Mouse (Mus musculus): ENCODE results near the gene F11.

Gene F11

DNA sequence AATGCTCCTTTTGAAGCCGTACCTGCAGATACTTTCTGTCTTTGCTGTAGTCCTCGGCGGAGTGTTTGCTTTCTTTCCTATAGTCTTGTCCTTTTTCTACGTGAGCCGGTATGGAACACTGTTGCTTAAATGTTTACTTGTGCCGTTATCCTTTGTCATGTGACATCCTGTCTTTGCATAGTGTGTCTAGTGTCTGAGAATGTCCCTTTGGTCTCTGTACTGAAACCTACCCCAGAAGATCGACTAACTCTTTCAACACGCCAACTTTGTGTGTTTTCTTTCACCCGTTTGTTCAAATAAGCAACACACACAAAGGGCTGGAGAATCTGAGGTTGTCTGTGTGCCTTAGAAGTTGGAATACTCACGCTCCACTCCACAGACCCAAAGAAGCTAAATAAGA lies at the start of gene F11:
F11 (minus strand) TSS at position 112 of the 400 bp plus-strand sequence.
- DNase-seq (ENCODE audit: low read depth): no peak

DNA sequence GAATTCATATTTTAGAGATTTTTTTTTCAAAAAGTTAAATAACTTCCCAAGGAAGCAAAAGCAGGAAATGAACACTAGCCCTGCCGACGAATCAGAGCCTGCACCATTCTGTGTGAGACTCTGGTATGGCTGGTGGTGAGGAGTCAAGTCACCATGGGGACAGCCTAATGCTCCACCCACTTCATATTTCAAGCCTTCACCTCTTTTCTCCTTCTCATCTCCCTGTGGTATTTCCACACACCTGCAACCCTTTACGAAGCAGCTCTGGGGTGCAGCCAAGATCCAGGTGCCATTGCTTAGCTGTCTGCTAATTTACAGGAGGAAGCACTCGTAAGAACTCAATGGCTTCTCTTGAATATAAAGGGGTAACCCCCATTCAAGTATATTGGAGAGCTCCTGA lies 49.1 kb upstream of the F11 start:
- DNase-seq (ENCODE audit: low read depth): no peak

GRCm38 (mm10) chr8:45308366-45308765 lies 46.5 kb upstream of the F11 start, which contains the start of gene Gm45753:
Gm45753 (minus strand) TSS chr8:45308466.
- DNase-seq (ENCODE audit: low read depth): no peak

DNA sequence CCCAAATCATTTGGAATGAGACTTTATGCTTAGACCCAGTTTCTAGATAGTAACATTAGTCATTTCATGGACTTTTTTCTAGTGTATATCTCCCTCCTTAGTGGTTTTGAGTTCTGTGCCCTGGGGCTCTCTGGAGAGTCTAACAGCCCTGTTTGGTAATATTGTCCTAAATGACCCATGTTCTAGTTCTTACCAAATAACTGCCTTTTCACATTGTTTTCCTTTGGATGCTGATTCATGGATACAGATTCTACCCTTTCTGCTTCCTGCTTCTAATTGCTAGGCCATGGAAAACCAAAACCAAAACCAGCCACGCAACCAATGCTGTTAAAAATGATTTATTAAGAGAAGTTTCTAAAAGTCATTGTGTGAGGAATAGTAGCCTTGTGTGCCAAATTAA lies 43.6 kb upstream of the F11 start:
- peak; percentile 13 for DNase-seq (ENCODE audit: low read depth)

- DNase-seq (ENCODE audit: low read depth): no peak
Measured at GRCm38 (mm10) chr8:45304354-45304753, 42.5 kb upstream of the F11 start.

DNA sequence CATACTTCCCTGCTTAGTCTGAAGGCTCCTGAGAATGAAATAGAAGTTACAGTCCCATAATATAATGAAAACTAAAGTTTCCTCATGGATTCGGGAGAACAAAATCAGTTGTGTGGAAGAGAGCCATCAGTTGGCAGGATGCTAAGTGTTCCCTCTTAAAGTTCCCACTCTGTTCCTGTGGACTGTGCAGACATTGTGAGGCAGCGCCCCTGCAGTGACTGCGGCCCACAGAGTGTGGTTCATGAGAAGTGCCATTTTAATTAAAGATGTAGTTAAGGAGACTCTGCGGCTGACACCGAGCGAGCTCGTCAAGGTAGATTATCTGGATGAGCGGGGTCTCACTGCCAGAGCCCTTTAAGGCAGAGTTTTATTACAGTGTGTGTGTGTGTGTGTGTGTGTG lies 40.6 kb upstream of the F11 start:
- DNase-seq (ENCODE audit: low read depth): no peak

DNA sequence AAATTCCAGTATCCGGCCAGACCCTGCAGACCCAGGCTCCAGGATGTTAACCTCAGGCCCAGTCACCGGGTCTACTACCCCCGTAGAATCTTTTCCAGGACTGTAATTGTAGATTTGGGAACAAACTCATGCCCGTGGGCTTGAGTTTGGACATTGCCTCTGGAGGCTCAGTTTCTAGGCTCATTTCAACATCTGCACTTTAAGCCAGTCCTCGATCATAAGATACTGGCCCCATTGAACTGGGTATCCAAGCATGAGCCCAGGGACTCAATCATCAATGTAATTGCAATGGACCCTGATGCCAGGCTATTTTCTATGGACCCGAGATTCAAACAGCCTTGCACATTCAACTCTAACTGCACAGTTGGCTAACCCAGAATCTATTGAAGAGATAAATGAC lies 33.4 kb upstream of the F11 start:
- DNase-seq (ENCODE audit: low read depth): no peak

GRCm38 (mm10) chr8:45294687-45295086 lies 32.9 kb upstream of the F11 start, which contains the start of gene Klkb1:
Klkb1 (minus strand) TSS chr8:45294859.
- no peak for DNase-seq (ENCODE audit: low read depth)

- DNase-seq (ENCODE audit: low read depth): no peak
Measured at GRCm38 (mm10) chr8:45291790-45292189, 30.0 kb upstream of the F11 start.

GRCm38 (mm10) chr8:45281630-45282029 lies 19.8 kb upstream of the F11 start:
- DNase-seq (ENCODE audit: low read depth): no peak

DNA sequence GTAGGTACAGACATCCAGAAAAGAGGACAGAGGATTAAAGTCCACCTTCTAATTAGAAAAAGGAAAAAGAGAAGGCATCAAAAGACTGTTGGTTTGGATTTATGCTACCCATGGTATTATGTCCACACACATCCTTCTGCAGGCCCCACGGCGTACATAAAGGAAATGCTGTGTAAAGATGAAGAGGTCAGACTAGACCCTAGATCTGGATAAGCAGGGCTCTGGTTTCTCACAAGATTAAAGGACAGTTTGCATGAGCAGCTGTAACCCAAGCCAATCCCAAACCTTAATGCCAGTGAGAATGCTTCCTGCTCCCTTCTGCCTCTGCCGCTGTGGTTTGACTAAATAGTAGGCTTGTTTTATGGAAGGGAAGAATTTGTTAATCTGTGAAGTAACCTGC lies 15.6 kb upstream of the F11 start:
- no peak for DNase-seq (ENCODE audit: low read depth)

- no peak for DNase-seq (ENCODE audit: low read depth)
Measured at GRCm38 (mm10) chr8:45274317-45274716, 12.5 kb upstream of the F11 start.

- no peak for DNase-seq (ENCODE audit: low read depth)
Measured at GRCm38 (mm10) chr8:45269056-45269455, 7.2 kb upstream of the F11 start.

DNA sequence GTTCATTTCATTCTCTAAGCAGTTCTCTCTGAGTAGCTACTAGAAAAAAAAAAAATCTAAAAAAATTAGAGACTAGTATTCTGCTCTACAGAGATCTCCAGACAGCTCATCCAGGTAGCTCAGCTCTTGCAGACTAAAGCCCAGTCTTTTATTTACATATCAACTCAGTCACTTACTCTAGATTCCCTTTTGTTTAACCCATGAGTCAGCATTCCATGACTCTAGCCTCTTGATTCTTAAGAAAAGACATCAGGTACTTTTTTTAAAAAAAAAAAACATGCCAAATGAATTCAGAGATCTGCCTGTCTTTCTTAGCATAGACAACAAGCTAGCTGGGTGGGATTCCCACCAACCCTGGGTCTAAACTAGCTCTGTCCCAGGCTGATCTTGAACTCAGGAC lies 6.7 kb upstream of the F11 start:
- DNase-seq (ENCODE audit: low read depth): no peak

DNA sequence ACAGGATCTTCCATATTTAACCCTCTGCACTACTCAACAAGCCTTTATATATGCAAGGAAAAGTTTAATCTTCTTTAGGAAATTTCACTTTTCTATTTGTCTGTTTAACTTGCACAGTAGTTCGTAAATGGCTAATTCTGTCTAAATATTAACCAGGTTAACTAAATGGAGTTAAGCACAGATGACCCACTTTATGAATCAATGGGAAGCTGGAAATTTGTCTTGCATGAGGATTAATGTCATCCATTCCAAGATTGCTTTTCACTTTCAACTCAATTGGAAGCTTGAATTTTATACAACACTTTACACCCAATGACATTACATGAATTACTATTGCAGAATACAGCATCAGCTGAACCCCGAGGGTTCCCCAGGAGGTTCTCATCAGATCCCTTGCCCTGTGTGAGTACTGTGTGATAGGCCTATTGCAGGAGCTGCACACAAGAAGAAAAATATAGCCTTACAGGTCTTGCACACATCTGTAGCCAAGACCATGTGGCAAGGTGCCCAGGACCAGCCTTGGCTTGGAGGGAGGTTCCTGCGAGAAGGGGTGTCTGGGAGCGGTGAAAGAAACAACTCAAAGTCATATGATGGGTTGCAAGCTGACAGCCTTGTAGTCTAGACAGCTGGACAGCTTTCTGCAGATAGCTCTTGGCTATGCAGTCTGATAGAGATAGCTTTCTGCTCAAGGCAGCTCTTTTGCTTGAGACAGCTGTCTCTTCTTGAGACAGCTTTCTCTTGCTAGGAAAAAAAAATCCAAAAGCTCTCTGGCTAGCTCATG lies 6.0 kb upstream of the F11 start:
- DNase-seq (ENCODE audit: low read depth): peak; percentile 52

DNA sequence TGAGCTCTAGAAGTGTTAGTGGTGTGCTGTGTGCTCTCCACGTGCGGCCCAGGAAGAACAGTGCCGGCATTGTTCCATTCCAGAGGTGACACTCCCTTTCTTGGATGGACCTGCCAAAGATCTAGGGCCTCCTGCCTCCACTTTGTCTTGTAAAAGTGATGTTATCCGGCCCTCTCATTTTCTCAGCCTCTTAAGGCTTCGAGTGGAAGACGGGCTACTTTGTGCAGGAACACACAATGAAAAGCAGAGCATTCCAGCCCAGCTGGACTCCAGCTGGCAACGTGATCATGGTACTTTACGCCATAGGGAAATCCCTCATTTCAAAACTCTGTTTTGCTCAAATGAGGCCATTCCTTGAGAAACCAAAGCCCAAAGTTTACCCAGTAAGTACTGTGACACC lies 5.2 kb upstream of the F11 start:
- DNase-seq (ENCODE audit: low read depth): no peak

DNA sequence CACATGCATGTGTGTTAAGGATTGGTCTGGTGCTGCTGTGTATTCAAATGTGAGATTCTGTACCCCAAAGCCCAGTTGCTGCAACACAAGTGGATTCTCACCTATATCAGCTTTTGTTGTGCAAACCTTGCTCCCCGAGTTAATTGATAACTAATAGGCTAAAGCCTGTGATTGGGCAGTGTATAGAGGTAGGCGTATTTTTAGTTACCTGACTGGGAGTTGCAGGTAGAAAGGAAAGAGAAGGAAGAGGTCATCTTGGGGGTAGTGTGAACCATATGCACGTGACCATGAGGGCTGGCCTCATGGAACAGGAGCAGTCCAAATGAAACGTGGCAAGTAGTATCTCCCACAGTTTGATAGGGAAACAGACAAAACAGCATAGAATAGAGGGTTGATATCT lies 3.1 kb upstream of the F11 start:
- no peak for DNase-seq (ENCODE audit: low read depth)

GRCm38 (mm10) chr8:45262851-45263250 lies 1.0 kb upstream of the F11 start:
- no peak for DNase-seq (ENCODE audit: low read depth)

GRCm38 (mm10) chr8:45258421-45258820 lies 3.4 kb downstream of the F11 start:
- peak; percentile 11 for DNase-seq (ENCODE audit: low read depth)

DNA sequence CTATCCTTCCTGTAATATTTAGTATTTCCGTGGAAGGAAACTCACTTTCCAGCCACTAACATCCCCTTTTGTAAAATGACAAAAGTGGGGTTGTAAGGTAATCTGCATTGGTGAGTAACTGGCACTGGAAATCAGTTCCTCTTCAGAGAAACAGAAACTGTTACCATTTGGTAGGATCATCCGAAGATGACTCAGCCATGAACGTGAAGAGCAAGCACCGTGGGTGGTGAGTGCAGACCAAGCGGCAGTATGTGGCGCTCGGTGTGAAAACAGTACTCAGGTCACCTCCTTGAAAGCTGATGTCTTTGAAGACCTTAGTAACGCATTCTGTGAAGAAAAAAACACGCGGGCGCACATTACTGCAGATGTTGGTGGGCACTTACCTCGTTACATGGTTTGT lies 6.8 kb downstream of the F11 start:
- no peak for DNase-seq (ENCODE audit: low read depth)

- DNase-seq (ENCODE audit: low read depth): no peak
Measured at GRCm38 (mm10) chr8:45254194-45254842, 7.5 kb downstream of the F11 start.

GRCm38 (mm10) chr8:45253586-45253985 lies 8.2 kb downstream of the F11 start:
- no peak for DNase-seq (ENCODE audit: low read depth)

- no peak for DNase-seq (ENCODE audit: low read depth)
Measured at GRCm38 (mm10) chr8:45253111-45253510, 8.7 kb downstream of the F11 start.

GRCm38 (mm10) chr8:45246307-45246706 lies 15.5 kb downstream of the F11 start:
- DNase-seq (ENCODE audit: low read depth): no peak

Data from NIH3T3 (cell line).